ENCODE assay signal across 9 mouse cellular contexts in genomic region chr17:36035010-36035638, GRCm38 (mm10). TPM values are rescaled to one million over a fixed set of nuclear protein-coding genes. Genes with fewer than 3 reads are reported as not detected.
DNase-seq lines count a peak whose midpoint lies in the region; ATAC-seq lines count a peak whose summit lies in the region.
"Not testable (repeated sequence)": the region's sequence is repeated elsewhere in the genome, so short reads cannot be mapped to it uniquely, and the experiment has no call there.
"Had no signal": no experiment of that assay in that cellular context is flagged by ENCODE, and none has a peak within 500 bp of the region (broad histone marks: within the 10 kb centered on the region; RNA-seq: fewer than 3 reads in every experiment).

No protein-coding gene starts in this region.

- H3K9ac ChIP-seq in forebrain, embryonic 12.5 days; hindbrain, embryonic 11.5 days (ENCODE audit: low read depth, low read length); liver, embryonic 16.5 days (ENCODE audit: low read depth, low read length): not testable (repeated sequence)

- peak; percentile 81 to 82 for DNase-seq in B cell, adult 2 months
- peak; percentile 78 for DNase-seq in brain, adult 2 months (ENCODE audit: low read depth, low spot score)
- peak; percentile 36 for DNase-seq in hindbrain, embryonic 11.5 days (ENCODE audit: low spot score)
- DNase-seq in kidney, postnatal 4 days, result peak; percentile 73 to 79
- peak; percentile 23 for DNase-seq in neural tube, embryonic 10.5 days (ENCODE audit: extremely low spot score, low spot score)
- DNase-seq in spleen, postnatal 36 days (ENCODE audit: low spot score in 2 of 2), result peak; percentile 70 to 72

- H3K4me2 ChIP-seq in forebrain, embryonic 12.5 days; hindbrain, embryonic 11.5 days (replicated peaks; ENCODE audit: low read depth, low read length); liver, embryonic 16.5 days (ENCODE audit: low read depth, low read length): not testable (repeated sequence)

- not testable (repeated sequence) for H3K4me1 ChIP-seq in forebrain, embryonic 12.5 days; hindbrain, embryonic 11.5 days (replicated peaks; ENCODE audit: control insufficient read depth, insufficient read depth, low read length)
- peaks cover 13% of the 10 kb centered on the region for H3K4me1 ChIP-seq in liver, embryonic 16.5 days (ENCODE audit: control insufficient read depth, low read depth, low read length)

- not testable (repeated sequence) for H3K9me3 ChIP-seq in forebrain, embryonic 12.5 days; hindbrain, embryonic 11.5 days (ENCODE audit: control insufficient read depth, low read length); liver, embryonic 16.5 days (replicated peaks; ENCODE audit: control insufficient read depth, low read length)

- peaks cover 11% of the 10 kb centered on the region; the same call in 1 of the 2 replicates for H3K27me3 ChIP-seq in forebrain, embryonic 12.5 days
- not testable (repeated sequence) for H3K27me3 ChIP-seq in hindbrain, embryonic 11.5 days (ENCODE audit: control insufficient read depth, insufficient read depth, low read length); liver, embryonic 16.5 days (ENCODE audit: control insufficient read depth, insufficient read depth, low read depth, low read length)

- not testable (repeated sequence) for H3K36me3 ChIP-seq in forebrain, embryonic 12.5 days (replicated peaks); hindbrain, embryonic 11.5 days (ENCODE audit: control insufficient read depth, insufficient read depth, low read length); liver, embryonic 16.5 days (ENCODE audit: control insufficient read depth, insufficient read depth)

- H3K4me3 ChIP-seq in forebrain, embryonic 12.5 days (replicated peaks); hindbrain, embryonic 11.5 days (ENCODE audit: low read depth, low read length); liver, embryonic 16.5 days (ENCODE audit: low read depth, low read length): not testable (repeated sequence)

- peak; percentile 54; the same call in 1 of the 2 replicates for ATAC-seq in forebrain, embryonic 12.5 days (ENCODE audit: low FRiP score)
- ATAC-seq in hindbrain, embryonic 11.5 days (ENCODE audit: low FRiP score), result not testable (repeated sequence)
- peak; percentile 77 for ATAC-seq in liver, embryonic 16.5 days (ENCODE audit: low read depth)

- WGBS in forebrain, embryonic 12.5 days, result 45% methylated on average over 3 of the region's 3 CpGs
- WGBS in hindbrain, embryonic 11.5 days, result 39% methylated on average over 3 of the region's 3 CpGs
- WGBS in liver, embryonic 16.5 days (ENCODE audit: insufficient replicate concordance), result 23% methylated on average over 3 of the region's 3 CpGs

- H3K27ac ChIP-seq in forebrain, embryonic 12.5 days; hindbrain, embryonic 11.5 days (ENCODE audit: low read depth, low read length); liver, embryonic 16.5 days (ENCODE audit: low read length): not testable (repeated sequence)

RNA-seq across cellular contexts. Expression of gene H2-T23, which starts 2.5 kb away (rescaled TPM):
- polyA plus RNA-seq in forebrain, embryonic 12.5 days (2016; fragmentation: Nextera tagmentation; extraction: Ambion mirVana), result 4.8 and 5.5 TPM in 2 replicates
- polyA plus RNA-seq in hindbrain, embryonic 11.5 days (2014; fragmentation: Nextera tagmentation; extraction: Ambion mirVana), result 3.0 and 4.0 TPM in 2 replicates
- 69.6 and 73.5 TPM in 2 replicates for polyA plus RNA-seq in liver, embryonic 16.5 days (2015; fragmentation: Nextera tagmentation; extraction: Ambion mirVana)

RNA-seq across cellular contexts. Expression of gene H2-T22, which starts 7.4 kb away (rescaled TPM):
- 5.2 and 5.4 TPM in 2 replicates for polyA plus RNA-seq in forebrain, embryonic 12.5 days (2016; fragmentation: Nextera tagmentation; extraction: Ambion mirVana)
- polyA plus RNA-seq in hindbrain, embryonic 11.5 days (2014; fragmentation: Nextera tagmentation; extraction: Ambion mirVana), result 7.0 and 8.3 TPM in 2 replicates
- polyA plus RNA-seq in liver, embryonic 16.5 days (2015; fragmentation: Nextera tagmentation; extraction: Ambion mirVana), result 11.3 and 13.4 TPM in 2 replicates

RNA-seq across cellular contexts. Expression of gene Gm6034, which starts 7.6 kb away (rescaled TPM):
- not detected in 2 replicates for polyA plus RNA-seq in forebrain, embryonic 12.5 days (2016; fragmentation: Nextera tagmentation; extraction: Ambion mirVana)
- polyA plus RNA-seq in hindbrain, embryonic 11.5 days (2014; fragmentation: Nextera tagmentation; extraction: Ambion mirVana), result not detected in 2 replicates
- polyA plus RNA-seq in liver, embryonic 16.5 days (2015; fragmentation: Nextera tagmentation; extraction: Ambion mirVana), result not detected in 2 replicates
- polyA plus RNA-seq: myocyte had no signal

RNA-seq across cellular contexts. Expression of gene H2-T24, which starts 14.8 kb away (rescaled TPM):
- polyA plus RNA-seq in forebrain, embryonic 12.5 days (2016; fragmentation: Nextera tagmentation; extraction: Ambion mirVana), result 4.6 and 5.3 TPM in 2 replicates
- 4.1 and 5.9 TPM in 2 replicates for polyA plus RNA-seq in hindbrain, embryonic 11.5 days (2014; fragmentation: Nextera tagmentation; extraction: Ambion mirVana)
- polyA plus RNA-seq in liver, embryonic 16.5 days (2015; fragmentation: Nextera tagmentation; extraction: Ambion mirVana), result 6.6 and 7.9 TPM in 2 replicates

RNA-seq across cellular contexts. Expression of gene Gm11127, which starts 23.0 kb away (rescaled TPM):
- not detected in 2 replicates for polyA plus RNA-seq in forebrain, embryonic 12.5 days (2016; fragmentation: Nextera tagmentation; extraction: Ambion mirVana)
- polyA plus RNA-seq in hindbrain, embryonic 11.5 days (2014; fragmentation: Nextera tagmentation; extraction: Ambion mirVana), result not detected in 2 replicates
- polyA plus RNA-seq in liver, embryonic 16.5 days (2015; fragmentation: Nextera tagmentation; extraction: Ambion mirVana), result 0.20 TPM in 1 of 2 replicates, not detected in the other

Comparison
In these comparisons a context has a peak if more than half of its experiments do, and no peak if none do; other contexts are left out.
1. DNase-seq: peak in every context shown above with its lines; median percentile 82 in B cell, adult 2 months; 78 in brain, adult 2 months; 76 in kidney, postnatal 4 days; 71 in spleen, postnatal 36 days; 36 in hindbrain, embryonic 11.5 days; 23 in neural tube, embryonic 10.5 days.
2. RNA of gene H2-T23, which starts 2.5 kb away (polyA plus RNA-seq): 69.6 to 73.5 TPM in liver, embryonic 16.5 days; 4.8 to 5.5 TPM in forebrain, embryonic 12.5 days and 3.0 to 4.0 TPM in hindbrain, embryonic 11.5 days; every median in the first group is over 10 times any median in the second.